Mouse (Mus musculus): ENCODE data around the gene Zfp709.
"Not testable (repeated sequence)": the region's sequence is repeated elsewhere in the genome, so short reads cannot be mapped to it uniquely, and the experiment has no call there.

DNA sequence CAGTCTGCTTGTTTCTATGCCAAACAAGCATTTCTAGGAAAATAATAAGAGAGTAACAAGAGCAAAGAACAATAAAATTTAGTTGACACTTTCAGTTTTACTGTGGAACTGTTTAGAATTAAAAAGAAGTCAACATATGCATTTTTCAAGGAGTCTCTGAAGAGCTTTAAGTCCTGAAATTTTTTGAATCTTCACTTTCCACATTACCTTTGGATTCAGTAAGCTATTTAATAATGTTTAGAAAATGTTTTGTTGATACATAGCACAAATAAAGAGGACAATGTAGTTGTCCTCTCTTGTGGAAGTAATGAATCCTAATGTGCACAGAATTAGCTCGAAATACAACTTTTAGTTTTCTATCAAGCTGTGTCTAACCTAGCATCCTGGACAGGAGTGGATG is 37.4 kb upstream of the Zfp709 start:
- TF ChIP-seq CTCF (IDR thresholded peaks at IDR 0.05; ENCODE audit: extremely low read depth, insufficient read length, insufficient replicate concordance, low read depth, low read length); POLR2A (IDR thresholded peaks at IDR 0.05; ENCODE audit: low read depth, low read length): not testable (repeated sequence)

Data from small intestine, adult 2 months (tissue).